12 mouse cellular contexts compared by ENCODE assay signal in genomic region chrX:142062585-142062984, GRCm38 (mm10).
DNase-seq lines count a peak whose midpoint lies in the region.
"Had no signal": no experiment of that assay in that cellular context is flagged by ENCODE, and none has a peak within 500 bp of the region (broad histone marks: within the 10 kb centered on the region; RNA-seq: fewer than 3 reads in every experiment).

No protein-coding gene starts in this region.

- intact Hi-C loops in heart, postnatal 10 days (cut with DNase I), result no loop called here

- peak; percentile 1 for DNase-seq in cerebellum, adult 11-12 months
- no peak for DNase-seq in cerebellum, postnatal 4 days (ENCODE audit: low spot score in 2 of 2)
- peak; percentile 2 to 5 for DNase-seq in heart, postnatal 10 days
- no peak for DNase-seq in heart, adult 8-10 months (ENCODE audit: low spot score)
- DNase-seq in brain, adult 2 months (ENCODE audit: low read depth, low spot score), result peak; percentile 13
- no peak for DNase-seq in frontal cortex, adult 2 months (ENCODE audit: extremely low spot score in 1 of 2, low spot score in 1 of 2)
- no peak for DNase-seq in yolk sac, embryonic 10.5 days (ENCODE audit: low spot score)
- DNase-seq: kidney, postnatal 4 days; lung, adult 18-20 months; lung, postnatal 14 days; right cerebral cortex, adult 18-20 months; thymus, postnatal 25 days had no signal

Comparison
In these comparisons a context has a peak if more than half of its experiments do, and no peak if none do; other contexts are left out.
1. DNase-seq: peak in cerebellum, adult 11-12 months (single experiment), heart, postnatal 10 days (2 of 2) and brain, adult 2 months (single experiment); none in cerebellum, postnatal 4 days (0 of 2), heart, adult 8-10 months (single experiment), frontal cortex, adult 2 months (0 of 2) and yolk sac, embryonic 10.5 days (single experiment).